Mouse (Mus musculus) G1E (cell line): ENCODE measurements at regions not wholly inside any gene's neighbourhood (a gene's known extent, or its start where the extent isn't known, plus 50 kb on each side); places are given as distances from the start of the nearest gene placed in this dataset.

Experiments
- ATAC-seq: 2 replicates; pipeline ENCODE4 v1.8.0; 2016; ENCODE audit warnings: mild to moderate bottlenecking; ENCODE audit not compliant: insufficient number of reproducible peaks, poor library complexity, low FRiP score, severe bottlenecking; ENCODE audit errors: extremely low read depth
- DNase-seq: peaks from one replicate; pipeline ENCODE4 v3.0.0; 2012; ENCODE audit warnings: low spot score
- H3K27me3 ChIP-seq: 2 replicates; pipeline ENCODE4 v1.6.1; 2012; ENCODE audit warnings: mild to moderate bottlenecking, low read length, inconsistent platforms; ENCODE audit not compliant: insufficient read depth
- H3K36me3 ChIP-seq: replicated peaks from 2 replicates; pipeline ENCODE3; 2012; ENCODE audit warnings: mild to moderate bottlenecking, inconsistent platforms
- H3K4me1 ChIP-seq: 2 replicates; pipeline ENCODE4 v1.6.1; 2012; ENCODE audit warnings: low read depth, low read length, inconsistent platforms, mixed read lengths; ENCODE audit not compliant: insufficient read depth
- H3K4me3 ChIP-seq: 2 replicates; pipeline ENCODE4 v1.5.1; 2012; ENCODE audit warnings: low read depth, mild to moderate bottlenecking, inconsistent platforms, low read length, moderate library complexity, mixed read lengths
- H3K9me3 ChIP-seq: replicated peaks from 2 replicates; pipeline ENCODE4 v1.6.1; 2012; ENCODE audit warnings: inconsistent platforms
- CTCF ChIP-seq: IDR thresholded peaks from 2 replicates; pipeline ENCODE4 v1.5.1; 2012; ENCODE audit warnings: low read depth, low read length, inconsistent platforms, mixed read lengths
- GATA1 ChIP-seq: IDR thresholded peaks from 2 replicates; pipeline ENCODE4 v1.6.1; 2012; ENCODE audit warnings: borderline replicate concordance, low read length, inconsistent platforms, mixed read lengths
- GATA2 ChIP-seq: IDR thresholded peaks from 2 replicates; pipeline ENCODE4 v1.6.1; 2012; ENCODE audit warnings: low read depth, low read length, inconsistent platforms, borderline replicate concordance
- POLR2AphosphoS5 ChIP-seq: IDR thresholded peaks from 2 replicates; pipeline ENCODE4 v1.6.1; 2012; ENCODE audit warnings: low read depth, low read length, inconsistent platforms; ENCODE audit not compliant: insufficient replicate concordance
- TAL1 ChIP-seq: conservative IDR thresholded peaks from 2 replicates; pipeline ENCODE4 v1.6.1; 2012; ENCODE audit warnings: low read depth, low read length, inconsistent platforms, mixed read lengths

DNA sequence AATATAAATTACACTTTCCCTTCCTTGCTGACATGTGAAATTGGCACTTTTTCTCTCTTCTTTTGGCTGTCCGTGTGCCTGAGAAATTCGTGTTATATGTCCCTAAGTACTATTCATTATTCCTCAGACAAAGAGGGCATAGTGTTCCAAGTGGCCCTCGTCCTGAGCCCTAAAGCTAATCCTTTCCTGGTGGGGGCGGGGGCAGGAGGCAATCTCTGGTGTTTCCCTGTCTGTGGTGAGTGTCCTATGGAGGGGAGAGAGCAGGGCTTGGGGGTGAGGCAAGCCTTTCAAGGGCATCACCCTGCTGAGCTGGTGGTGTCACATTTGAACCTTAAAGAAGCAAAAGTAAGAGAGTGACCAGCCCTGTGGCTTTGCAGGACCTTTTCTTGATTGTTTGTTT lies 69.9 kb upstream of the Ajap1 start:
- no peak for ATAC-seq
- H3K9me3 ChIP-seq: peaks cover 87% of the 10 kb centered on the region
- no peak for TF ChIP-seq GATA1
- no peak for TF ChIP-seq TAL1
- TF ChIP-seq CTCF: no peak
- no peak for TF ChIP-seq POLR2AphosphoS5
- no peak for TF ChIP-seq GATA2

GRCm38 (mm10) chr4:153557812-153558608 lies 75.4 kb upstream of the Ajap1 start:
- H3K36me3 ChIP-seq: no peaks in the 10 kb centered on the region
- H3K27me3 ChIP-seq: 0 out of 2 replicates have a peak, but pooled peaks cover 3% of the 10 kb centered on the region
- TF ChIP-seq GATA1: no peak
- no peak for TF ChIP-seq TAL1
- no peak for TF ChIP-seq POLR2AphosphoS5
- TF ChIP-seq CTCF: no peak
- TF ChIP-seq GATA2: no peak
- H3K4me1 ChIP-seq: no peaks in the 10 kb centered on the region
- no peak overlapping the region for H3K4me3 ChIP-seq
- DNase-seq: no peak
- peaks cover 90% of the 10 kb centered on the region for H3K9me3 ChIP-seq
- ATAC-seq: no peak

More for the DNA sequence above, 69.9 kb upstream of the Ajap1 start:
- H3K4me3 ChIP-seq: no peak overlapping the region
- no peaks in the 10 kb centered on the region for H3K36me3 ChIP-seq
- no peaks in the 10 kb centered on the region for H3K27me3 ChIP-seq
- no peak for DNase-seq
- H3K4me1 ChIP-seq: no peaks in the 10 kb centered on the region

- ATAC-seq (no peak), DNase-seq (no peak)
- no peaks in the 10 kb centered on the region for H3K36me3 ChIP-seq
- peaks cover 91% of the 10 kb centered on the region for H3K9me3 ChIP-seq
- H3K4me3 ChIP-seq: no peak overlapping the region
- H3K27me3 ChIP-seq: 0 out of 2 replicates have a peak, but pooled peaks cover 3% of the 10 kb centered on the region
- H3K4me1 ChIP-seq: no peaks in the 10 kb centered on the region
- TF ChIP-seq POLR2AphosphoS5 (no peak), CTCF (no peak), GATA2 (no peak), TAL1 (no peak), GATA1 (no peak)
Measured at GRCm38 (mm10) chr4:153559568-153559967, 77.0 kb upstream of the Ajap1 start.

- H3K4me3 ChIP-seq: no peak overlapping the region
- TF ChIP-seq GATA1 (no peak), CTCF (no peak)
- H3K27me3 ChIP-seq: 0 out of 2 replicates have a peak, but pooled peaks cover 3% of the 10 kb centered on the region
- peaks cover 92% of the 10 kb centered on the region for H3K9me3 ChIP-seq
- no peaks in the 10 kb centered on the region for H3K36me3 ChIP-seq
- DNase-seq (no peak), ATAC-seq (no peak)
- no peaks in the 10 kb centered on the region for H3K4me1 ChIP-seq
Measured at GRCm38 (mm10) chr4:153560193-153560592, 77.6 kb upstream of the Ajap1 start.

- no peak for TF ChIP-seq TAL1
- TF ChIP-seq CTCF: no peak
- no peak for TF ChIP-seq GATA1
- no peak for TF ChIP-seq POLR2AphosphoS5
- no peak for TF ChIP-seq GATA2
- ATAC-seq (no peak), DNase-seq (no peak)
- Histone ChIP-seq H3K36me3 (no peaks in the 10 kb centered on the region), H3K9me3 (peaks cover 93% of the 10 kb centered on the region), H3K4me3 (no peak overlapping the region), H3K27me3 (0 out of 2 replicates have a peak, but pooled peaks cover 3% of the 10 kb centered on the region), H3K4me1 (no peaks in the 10 kb centered on the region)
Measured at GRCm38 (mm10) chr4:153560956-153561355, 78.3 kb upstream of the Ajap1 start.

GRCm38 (mm10) chr4:153561991-153562390 lies 79.4 kb upstream of the Ajap1 start:
- Histone ChIP-seq H3K36me3 (no peaks in the 10 kb centered on the region), H3K4me1 (no peaks in the 10 kb centered on the region), H3K9me3 (peaks cover 93% of the 10 kb centered on the region), H3K4me3 (no peak overlapping the region), H3K27me3 (0 out of 2 replicates have a peak, but pooled peaks cover 3% of the 10 kb centered on the region)
- no peak for ATAC-seq
- no peak for DNase-seq
- TF ChIP-seq GATA1 (no peak), TAL1 (no peak), GATA2 (no peak), POLR2AphosphoS5 (no peak), CTCF (no peak)
